Mouse (Mus musculus) midbrain, embryonic 14.5 days (tissue): Measurements from ENCODE around the gene Foxs1. TPM values are rescaled to one million over a fixed set of nuclear protein-coding genes. Genes with fewer than 3 reads are reported as not detected.

Experiments
- ATAC-seq: fragments of 200-750 bp; cut with Nextera tagmentation; 2 replicates; pipeline ENCODE4 v1.8.0; 2017; ENCODE audit warnings: moderate number of reproducible peaks, moderate library complexity; ENCODE audit not compliant: low FRiP score, low TSS enrichment
- DNase-seq: peaks from one replicate; pipeline ENCODE4 v3.0.0-alpha.2; 2015
- H3K27ac ChIP-seq: fragments of 300-500 bp; sonication (generic); replicated peaks from 2 replicates; pipeline ENCODE4 v1.5.1; 2014; ENCODE audit warnings: mild to moderate bottlenecking, low read depth, low read length, moderate library complexity
- H3K27me3 ChIP-seq: fragments of 300-500 bp; sonication (generic); 2 replicates; pipeline ENCODE4 v1.6.1; 2014; ENCODE audit warnings: low read length, control low read depth, mixed read lengths; ENCODE audit not compliant: control insufficient read depth, insufficient read depth
- H3K36me3 ChIP-seq: fragments of 300-500 bp; sonication (generic); 2 replicates; pipeline ENCODE4 v1.6.1; 2014; ENCODE audit warnings: low read length, control low read depth; ENCODE audit not compliant: control insufficient read depth, insufficient read depth
- H3K4me1 ChIP-seq: fragments of 300-500 bp; sonication (generic); 2 replicates; pipeline ENCODE4 v1.6.1; 2014; ENCODE audit warnings: mild to moderate bottlenecking, antibody characterized with exemption, low read length, control low read depth; ENCODE audit not compliant: control insufficient read depth, insufficient read depth
- H3K4me2 ChIP-seq: fragments of 300-500 bp; sonication (generic); 2 replicates; pipeline ENCODE4 v1.6.1; 2014; ENCODE audit warnings: mild to moderate bottlenecking, low read length, moderate library complexity
- H3K4me3 ChIP-seq: fragments of 300-500 bp; sonication (generic); replicated peaks from 2 replicates; pipeline ENCODE4 v1.5.1; 2014; ENCODE audit warnings: low read depth, low read length
- H3K9ac ChIP-seq: fragments of 300-500 bp; sonication (generic); replicated peaks from 2 replicates; pipeline ENCODE4 v1.6.1; 2014; ENCODE audit warnings: mild to moderate bottlenecking, low read length, moderate library complexity
- H3K9me3 ChIP-seq: fragments of 300-500 bp; sonication (generic); 2 replicates; pipeline ENCODE4 v1.6.1; 2016; ENCODE audit warnings: low read length, control low read depth, mixed read lengths; ENCODE audit not compliant: control insufficient read depth
- WGBS: fragments of 180-500 bp; shearing (Covaris S2); extraction: QIAGEN DNeasy Blood & Tissue Kit; methylation state at CpG from one replicate; pipeline ENCODE4 v1.1.7; 2014; 5-methylcytosine and 5-hydroxymethylcytosine counted together
- polyA plus RNA-seq: library from polyadenylated mRNA; unstranded; fragments of >200 nt; fragmentation: Nextera tagmentation; extraction: Ambion mirVana; gene quantifications from 2 replicates; pipeline ENCODE4 v1.2.1, GENCODE M21; 2014

The Foxs1 gene
- polyA plus RNA-seq, 1 experiment from 2014 or later, result 4.7 TPM

DNA sequence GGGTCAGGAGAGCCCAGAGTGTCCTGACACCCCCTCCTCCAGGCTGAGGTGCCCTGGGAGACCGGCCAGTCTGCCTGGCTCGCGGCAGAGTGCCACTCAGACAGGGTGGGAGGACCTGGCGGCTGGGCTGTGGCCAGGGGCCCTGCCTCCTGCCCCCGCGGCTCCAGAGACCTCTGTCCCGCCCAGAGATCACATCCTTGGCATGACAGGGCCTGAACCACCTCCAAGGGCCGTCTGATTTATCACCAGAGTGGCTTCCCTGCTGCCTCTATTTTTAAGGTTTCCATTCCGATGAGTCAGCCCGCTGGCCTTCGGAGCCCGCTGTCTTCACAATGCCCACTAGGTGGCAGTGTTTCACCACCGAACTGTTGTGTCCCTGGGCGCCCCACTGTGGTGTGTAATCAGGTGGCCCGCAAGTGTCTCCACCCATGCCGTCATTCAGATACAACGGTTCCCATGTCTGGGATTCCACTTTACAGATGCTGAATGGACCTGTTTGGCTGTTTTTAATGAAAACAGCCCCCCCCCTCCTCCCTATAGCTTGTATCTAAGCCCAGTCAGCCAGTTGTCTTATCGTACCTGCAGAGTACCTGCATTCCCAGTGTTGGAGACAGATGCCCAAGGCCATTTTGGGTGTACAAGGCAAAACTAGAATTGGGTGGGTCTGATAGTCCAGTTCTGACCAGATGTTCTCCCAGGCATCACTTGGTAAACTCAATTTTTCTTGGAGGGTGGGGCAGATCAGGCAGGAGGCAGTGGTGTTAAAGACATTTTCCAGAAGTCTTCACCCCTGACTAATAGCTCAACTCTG is 18.5 kb downstream of the Foxs1 start:
- peak overlapping the region; percentile 34 for H3K9ac ChIP-seq
- DNase-seq (peak; percentile 96), ATAC-seq (peak; percentile 66; the same call in 1 of the 2 replicates)
- WGBS, result 4% methylated on average over 18 of the region's 18 CpGs
- peak overlapping the region; percentile 49 for H3K4me2 ChIP-seq
- H3K36me3 ChIP-seq, result no peaks in the 10 kb centered on the region
- H3K4me1 ChIP-seq, result 0 out of 2 replicates have a peak, but pooled peaks cover 3% of the 10 kb centered on the region
- H3K9me3 ChIP-seq, result no peaks in the 10 kb centered on the region
- H3K4me3 ChIP-seq, result peak overlapping the region; percentile 2
- H3K27me3 ChIP-seq, result peaks cover 19% of the 10 kb centered on the region
- no peak overlapping the region for H3K27ac ChIP-seq

DNA sequence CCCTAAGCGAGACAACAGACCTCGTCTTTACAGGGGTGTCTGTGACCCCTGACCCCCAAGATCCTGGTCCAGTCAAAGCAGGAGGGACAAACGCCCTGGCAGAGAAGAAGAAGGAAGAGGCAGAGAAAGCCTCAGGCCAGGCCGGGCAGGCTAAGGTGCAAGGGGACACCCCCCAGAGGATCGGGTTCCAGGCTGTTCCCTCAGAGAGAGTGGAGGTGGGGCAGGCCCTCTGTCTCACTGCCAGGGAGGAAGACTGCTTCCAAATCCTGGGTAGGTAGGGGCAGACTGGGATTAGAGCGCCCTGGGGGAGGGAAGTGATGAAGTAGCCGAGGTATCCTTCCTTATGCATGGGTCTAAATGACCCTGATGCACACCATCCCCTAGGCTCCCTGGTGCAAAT is 19.5 kb downstream of the Foxs1 start:
- WGBS, result 37% methylated on average over 7 of the region's 7 CpGs
- Histone ChIP-seq H3K36me3 (no peaks in the 10 kb centered on the region), H3K9ac (no peak overlapping the region), H3K4me2 (no peak overlapping the region), H3K27ac (no peak overlapping the region), H3K4me1 (0 out of 2 replicates have a peak, but pooled peaks cover under 1% of the 10 kb centered on the region), H3K4me3 (no peak overlapping the region), H3K27me3 (peaks cover 19% of the 10 kb centered on the region), H3K9me3 (no peaks in the 10 kb centered on the region)
- no peak for ATAC-seq
- DNase-seq, result no peak

DNA sequence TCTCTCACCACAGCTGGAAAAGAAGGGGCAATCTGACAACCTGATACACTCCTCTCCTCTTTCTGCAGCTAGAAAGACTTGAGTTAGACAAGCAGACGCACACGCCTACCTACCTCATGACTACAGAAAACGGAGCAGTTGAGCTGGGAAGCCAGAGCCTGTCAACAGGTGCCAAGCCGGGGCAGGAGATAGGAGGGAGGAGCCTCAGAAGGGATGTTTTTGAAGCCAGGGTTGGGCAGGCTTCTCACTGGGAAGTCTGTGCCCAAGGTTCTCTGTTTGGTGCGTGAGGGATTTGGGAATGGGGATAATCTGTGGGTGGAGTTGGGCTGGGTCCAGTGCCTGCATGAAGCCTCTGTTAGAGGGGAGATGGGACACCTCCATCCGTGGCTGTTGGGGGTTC is 21.6 kb downstream of the Foxs1 start:
- 36% methylated on average over 6 of the region's 6 CpGs for WGBS
- Histone ChIP-seq H3K36me3 (no peaks in the 10 kb centered on the region), H3K9ac (no peak overlapping the region), H3K9me3 (no peaks in the 10 kb centered on the region), H3K4me2 (no peak overlapping the region), H3K27ac (no peak overlapping the region), H3K4me3 (no peak overlapping the region), H3K4me1 (no peaks in the 10 kb centered on the region), H3K27me3 (peaks cover 19% of the 10 kb centered on the region)
- ATAC-seq, result no peak
- no peak for DNase-seq

DNA sequence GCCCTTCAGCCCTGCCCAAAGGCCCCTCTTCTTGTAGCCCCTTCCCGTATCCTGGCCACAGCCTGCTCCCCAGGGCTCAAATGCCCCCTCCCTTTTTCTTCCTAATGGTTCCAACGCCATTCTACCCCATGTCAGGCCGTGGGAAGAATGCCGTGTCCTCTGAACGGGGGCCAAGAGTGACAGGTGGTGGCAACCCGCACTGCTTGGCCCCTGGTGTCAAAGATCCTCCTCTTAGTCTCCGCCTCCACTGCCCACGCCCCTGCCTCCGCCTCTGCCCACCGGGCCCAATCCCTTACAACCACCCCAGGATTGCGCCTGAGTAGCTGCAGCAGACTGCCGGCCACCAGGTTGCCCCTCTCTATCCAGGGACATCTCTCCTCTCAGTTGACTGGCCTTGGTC is 22.0 kb downstream of the Foxs1 start, which contains the start of gene Mylk2:
Mylk2 (plus strand) TSS at position 322 of the 400 bp plus-strand sequence.
- no peak within 1 kb of the TSS for H3K9ac ChIP-seq
- DNase-seq (no peak), ATAC-seq (no peak)
- H3K4me2 ChIP-seq, result no peak within 1 kb of the TSS
- H3K27me3 ChIP-seq, result peaks cover 19% of the 10 kb centered on the region
- whole genome bisulfite sequencing, result 19% methylated on average over 12 of the region's 12 CpGs
- H3K36me3 ChIP-seq, result no peaks in the 10 kb centered on the region
- no peak within 1 kb of the TSS for H3K4me3 ChIP-seq
- H3K4me1 ChIP-seq, result no peaks in the 10 kb centered on the region
- H3K27ac ChIP-seq, result no peak within 1 kb of the TSS
- H3K9me3 ChIP-seq, result no peaks in the 10 kb centered on the region

DNA sequence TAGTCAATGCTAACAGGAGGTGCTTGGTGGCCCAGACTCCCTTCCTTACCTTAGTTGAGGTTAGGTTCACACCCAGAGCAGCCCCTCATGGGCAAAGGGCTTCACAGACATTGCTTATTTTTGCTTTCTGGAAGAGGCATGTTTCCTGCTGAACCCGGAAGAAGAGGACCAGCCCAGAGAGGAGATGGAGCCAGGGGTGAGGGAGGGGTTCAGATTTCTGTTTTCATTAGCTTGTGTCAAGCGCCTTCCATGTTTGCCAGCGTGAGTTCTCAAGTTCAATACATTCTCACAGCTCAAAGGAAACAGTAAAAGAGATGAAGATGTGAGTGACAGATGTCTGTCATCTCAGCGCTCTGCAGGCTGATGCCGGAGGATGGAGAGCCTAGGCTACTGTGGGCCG is 23.2 kb downstream of the Foxs1 start:
- no peaks in the 10 kb centered on the region for H3K4me1 ChIP-seq
- no peak overlapping the region for H3K4me3 ChIP-seq
- H3K9ac ChIP-seq, result no peak overlapping the region
- no peak overlapping the region for H3K27ac ChIP-seq
- DNase-seq (no peak), ATAC-seq (no peak)
- no peaks in the 10 kb centered on the region for H3K36me3 ChIP-seq
- no peak overlapping the region for H3K4me2 ChIP-seq
- no peaks in the 10 kb centered on the region for H3K9me3 ChIP-seq
- WGBS, result 88% methylated on average over 6 of the region's 6 CpGs
- H3K27me3 ChIP-seq, result peaks cover 19% of the 10 kb centered on the region

DNA sequence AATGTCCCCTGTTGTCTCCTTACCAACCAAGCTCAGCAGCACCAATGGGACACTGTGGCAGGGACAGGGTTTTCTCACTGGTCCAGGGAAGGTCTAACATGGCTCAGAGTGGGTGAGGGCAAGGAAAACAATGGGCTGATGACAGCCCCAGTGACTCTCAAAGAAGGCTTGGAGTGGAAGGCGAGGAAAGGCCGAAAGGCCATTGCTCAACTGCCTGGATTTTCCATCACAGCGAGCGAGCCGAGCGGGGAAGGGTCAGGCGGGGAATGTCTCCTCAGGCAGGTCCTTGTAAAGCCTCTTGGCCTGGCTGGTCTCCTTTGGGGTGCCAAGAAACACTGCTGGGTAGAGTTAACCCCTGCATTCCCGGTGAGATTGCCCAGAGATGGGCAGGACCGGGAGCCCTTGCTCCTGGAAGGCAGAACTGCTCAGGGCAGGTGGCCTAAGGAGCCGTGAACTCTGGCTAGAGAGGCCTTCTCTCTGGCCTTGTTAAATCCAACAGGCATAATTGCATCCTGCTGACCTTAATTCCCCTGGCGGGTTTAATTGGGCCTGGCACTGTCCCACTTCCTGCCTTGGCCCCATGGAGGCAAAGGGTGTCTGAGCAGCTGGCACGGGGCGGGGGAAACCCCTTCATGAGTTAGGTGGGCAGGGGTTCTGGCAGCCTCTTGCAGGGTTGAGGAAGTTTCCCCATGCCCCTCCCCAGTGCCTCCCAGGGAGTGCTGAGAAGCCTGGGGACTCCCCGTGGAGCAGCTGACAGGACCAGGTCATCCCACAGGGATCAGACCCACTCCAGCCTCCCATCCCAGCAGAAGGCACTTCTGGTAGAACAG is 25.7 kb downstream of the Foxs1 start:
- DNase-seq (no peak), ATAC-seq (no peak)
- Histone ChIP-seq H3K27me3 (peaks cover 7% of the 10 kb centered on the region), H3K36me3 (no peaks in the 10 kb centered on the region), H3K27ac (no peak overlapping the region), H3K9ac (no peak overlapping the region), H3K4me1 (no peaks in the 10 kb centered on the region), H3K9me3 (no peaks in the 10 kb centered on the region), H3K4me3 (no peak overlapping the region), H3K4me2 (no peak overlapping the region)
- WGBS, result 54% methylated on average over 14 of the region's 14 CpGs

DNA sequence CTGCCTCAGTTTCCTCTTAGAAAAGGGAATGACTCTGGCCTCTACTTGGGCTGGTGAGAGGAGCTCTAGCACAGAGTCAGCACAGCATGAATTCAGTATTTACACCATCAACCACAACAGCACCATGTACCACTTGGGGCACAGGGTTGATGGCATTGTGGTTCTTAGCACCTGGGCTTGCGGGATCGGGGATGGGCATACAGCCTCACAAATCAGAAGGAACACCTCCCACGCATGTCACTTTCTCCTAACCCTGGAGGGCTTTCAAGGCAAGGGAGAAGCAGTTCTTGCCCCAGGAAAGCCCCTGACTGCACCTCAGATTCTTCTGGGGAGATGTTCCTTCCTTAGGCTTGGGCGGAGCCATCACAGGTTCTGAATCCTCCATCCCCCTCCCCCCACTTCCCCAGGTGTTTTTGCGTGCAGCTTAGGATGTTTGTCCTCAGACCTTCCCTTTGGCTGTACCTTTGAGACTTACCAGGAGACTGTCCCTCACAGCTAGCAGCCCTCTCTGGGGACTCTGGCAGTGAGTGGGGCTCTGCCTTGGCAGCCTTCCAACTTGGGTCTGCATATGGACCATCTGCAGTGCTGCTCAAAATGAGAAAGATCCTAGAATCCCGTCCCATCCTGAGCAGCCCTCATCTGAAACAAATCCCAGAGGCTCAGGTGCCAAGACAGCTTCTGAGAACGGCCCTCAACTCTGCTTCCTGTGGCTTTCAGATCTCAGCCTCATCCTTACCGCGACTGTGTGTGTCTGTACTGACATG is 26.6 kb downstream of the Foxs1 start:
- Histone ChIP-seq H3K4me1 (no peaks in the 10 kb centered on the region), H3K9me3 (no peaks in the 10 kb centered on the region), H3K4me2 (no peak overlapping the region), H3K9ac (no peak overlapping the region), H3K36me3 (no peaks in the 10 kb centered on the region), H3K4me3 (no peak overlapping the region), H3K27me3 (0 out of 2 replicates have a peak, but pooled peaks cover 3% of the 10 kb centered on the region), H3K27ac (no peak overlapping the region)
- WGBS, result 64% methylated on average over 9 of the region's 9 CpGs
- DNase-seq, result no peak
- no peak for ATAC-seq

DNA sequence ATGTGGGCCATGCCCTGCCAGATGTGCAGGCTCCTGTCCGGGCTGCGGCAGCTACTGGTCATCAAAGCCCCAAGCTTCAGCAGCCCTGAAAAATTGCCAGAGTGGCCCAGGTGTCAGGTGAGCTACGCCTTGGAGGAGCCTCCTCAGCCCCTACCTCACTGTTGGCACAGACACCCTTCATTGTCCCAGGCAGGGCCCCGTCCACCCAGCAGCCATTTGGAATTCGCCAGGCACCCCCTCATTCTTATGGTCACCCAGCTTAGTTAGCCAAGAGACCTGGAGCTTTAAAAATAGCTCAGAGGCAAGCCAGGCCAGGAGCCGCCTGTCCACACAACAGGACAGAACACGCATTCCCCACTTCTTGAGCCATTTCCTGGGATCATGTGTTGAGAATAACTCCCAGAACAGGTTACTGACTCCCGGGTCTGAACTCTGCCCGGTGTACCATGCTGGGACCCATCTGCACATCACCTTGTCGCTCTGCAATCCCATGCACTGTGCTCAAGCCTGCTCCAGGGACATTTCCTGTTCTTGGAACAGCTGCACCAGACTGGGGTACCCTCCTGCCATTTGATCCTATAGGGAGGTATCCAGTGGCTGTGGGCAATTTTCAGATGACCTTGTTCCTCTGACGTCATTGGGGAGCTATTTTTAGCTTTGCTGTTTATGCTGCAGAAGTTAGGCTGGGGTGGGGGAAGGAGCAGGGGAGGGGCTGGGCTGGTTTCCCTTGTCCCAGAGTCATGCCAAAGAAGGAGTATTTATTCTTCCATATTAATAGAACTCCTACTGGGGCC is 27.8 kb downstream of the Foxs1 start:
- Histone ChIP-seq H3K4me2 (no peak overlapping the region), H3K4me3 (no peak overlapping the region), H3K9ac (no peak overlapping the region), H3K9me3 (no peaks in the 10 kb centered on the region), H3K36me3 (no peaks in the 10 kb centered on the region), H3K4me1 (no peaks in the 10 kb centered on the region), H3K27me3 (no peaks in the 10 kb centered on the region), H3K27ac (no peak overlapping the region)
- no peak for ATAC-seq
- no peak for DNase-seq
- WGBS, result 74% methylated on average over 11 of the region's 11 CpGs
